8 mouse cellular contexts compared by ENCODE assay signal in the genomic region with DNA sequence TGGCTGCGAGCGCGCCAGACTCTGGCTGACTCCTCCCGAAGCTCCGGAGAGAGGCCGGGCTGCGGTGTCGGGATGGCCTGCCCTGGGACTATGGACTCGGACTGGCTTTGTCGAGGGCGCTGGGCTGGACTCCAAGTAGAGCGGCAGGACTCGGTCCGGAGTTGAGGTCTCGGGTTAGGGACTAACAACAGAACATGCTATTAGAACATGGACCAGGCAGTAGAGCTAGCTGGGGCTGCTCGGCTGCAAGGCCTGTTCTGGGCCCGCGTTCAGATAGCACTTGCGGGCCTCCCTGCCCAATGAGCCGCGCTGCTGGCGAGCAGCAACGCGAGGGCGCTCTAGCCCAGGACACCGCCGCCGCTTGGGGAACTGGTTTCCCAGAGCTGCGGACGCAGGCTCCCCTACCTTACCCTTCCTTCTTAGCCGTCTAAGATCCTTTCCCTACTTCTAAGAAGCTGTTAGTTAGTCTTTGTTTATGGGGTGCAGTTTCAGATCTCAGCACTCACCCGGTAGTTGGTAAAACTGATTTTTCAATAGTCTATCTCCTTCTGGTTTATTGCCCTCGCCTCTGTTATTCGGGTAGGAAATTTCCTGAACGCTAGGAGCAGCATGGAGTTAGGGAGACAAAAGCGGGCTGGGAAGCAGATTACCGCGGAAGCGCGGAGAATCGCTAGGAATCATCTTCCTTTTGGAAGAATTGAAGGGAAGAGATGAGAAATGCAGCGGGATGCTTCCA. TPM values are rescaled to one million over a fixed set of nuclear protein-coding genes. Genes with fewer than 3 reads are reported as not detected.
DNase-seq lines count a peak whose midpoint lies in the region; ATAC-seq and TF ChIP-seq lines count a peak whose summit lies in the region.

No protein-coding gene starts in this region.

- no peaks in the 10 kb centered on the region for H3K9me3 ChIP-seq in forebrain, embryonic 16.5 days (ENCODE audit: control insufficient read depth, low read length)

- no peaks in the 10 kb centered on the region for H3K4me1 ChIP-seq in forebrain, embryonic 16.5 days (replicated peaks; ENCODE audit: control insufficient read depth, insufficient read depth, low read length)
- H3K4me1 ChIP-seq in kidney, adult 2 months (ENCODE audit: control insufficient read depth, insufficient read depth, low read length): no peaks in the 10 kb centered on the region

- TF ChIP-seq CTCF in kidney, adult 2 months (conservative IDR thresholded peaks at IDR 0.05; ENCODE audit: insufficient read depth, insufficient read length, low read depth, low read length): peak; percentile 33; the same call in 1 of the 2 replicates

- peak overlapping the region; percentile 95 for H3K9ac ChIP-seq in forebrain, embryonic 16.5 days (replicated peaks; ENCODE audit: low read depth, low read length)

- DNase-seq in adrenal gland, adult 2 months: peak; percentile 45
- DNase-seq in adrenal gland, adult 8-10 months: no peak
- DNase-seq in NIH3T3 (ENCODE audit: low read depth): peak; percentile 93
- peak; percentile 74 for DNase-seq in kidney, adult 2 months
- DNase-seq in liver: peak; percentile 50
- DNase-seq in right cerebral cortex, adult 2 months (ENCODE audit: low spot score in 2 of 2): peak; percentile 70 to 76
- DNase-seq in thymus, postnatal 10 days (ENCODE audit: low spot score in 2 of 2): no peak

- peak overlapping the region; percentile 93 for H3K27ac ChIP-seq in forebrain, embryonic 16.5 days (ENCODE audit: low read length)
- no peak overlapping the region for H3K27ac ChIP-seq in kidney, adult 2 months (ENCODE audit: insufficient read depth, low read depth, low read length)

- H3K4me3 ChIP-seq in forebrain, embryonic 16.5 days (replicated peaks; ENCODE audit: low read length): peak overlapping the region; percentile 46
- H3K4me3 ChIP-seq in kidney, adult 2 months (ENCODE audit: insufficient read depth, low read depth, low read length): no peak overlapping the region

- H3K27me3 ChIP-seq in forebrain, embryonic 16.5 days (replicated peaks; ENCODE audit: control insufficient read depth, insufficient read depth, low read length): no peaks in the 10 kb centered on the region
- H3K27me3 ChIP-seq in kidney, adult 2 months (replicated peaks; ENCODE audit: control insufficient read depth, insufficient read depth, low read length): peaks cover 9% of the 10 kb centered on the region

- under 1% methylated on average over 42 of the region's 42 CpGs for WGBS in forebrain, embryonic 16.5 days
- WGBS in kidney, adult 2 months: under 1% methylated on average over 42 of the region's 42 CpGs

- H3K4me2 ChIP-seq in forebrain, embryonic 16.5 days (ENCODE audit: low read length): peak overlapping the region; percentile 78

- no peaks in the 10 kb centered on the region for H3K36me3 ChIP-seq in forebrain, embryonic 16.5 days (ENCODE audit: control insufficient read depth, insufficient read depth)
- no peaks in the 10 kb centered on the region for H3K36me3 ChIP-seq in kidney, adult 2 months (ENCODE audit: control insufficient read depth, insufficient read depth, low read length)

- TF ChIP-seq POLR2A in kidney, adult 2 months (IDR thresholded peaks at IDR 0.05; ENCODE audit: low read depth, low read length): no peak

- ATAC-seq in forebrain, embryonic 16.5 days: peak; percentile 79

RNA-seq across cellular contexts. Expression of a gene that starts 6.5 kb away (rescaled TPM):
- total RNA-seq in adrenal gland, adult 2 months (2021): not detected
- polyA plus RNA-seq in adrenal gland, adult 2 months (2012; rRNA removed): not detected in 2 replicates
- total RNA-seq in adrenal gland, adult 8-10 months (2022): not detected
- 3.6 and 4.0 TPM in 2 replicates for polyA plus RNA-seq in forebrain, embryonic 16.5 days (2015; fragmentation: Nextera tagmentation; extraction: Ambion mirVana)
- not detected in 2 replicates for polyA plus RNA-seq in kidney, adult 2 months (2012; rRNA removed)

RNA-seq across cellular contexts. Expression of a gene that starts 9.0 kb away (rescaled TPM):
- not detected for total RNA-seq in adrenal gland, adult 2 months (2021)
- not detected in 2 replicates for polyA plus RNA-seq in adrenal gland, adult 2 months (2012; rRNA removed)
- total RNA-seq in adrenal gland, adult 8-10 months (2022): not detected
- 92.9 and 103 TPM in 2 replicates for polyA plus RNA-seq in forebrain, embryonic 16.5 days (2015; fragmentation: Nextera tagmentation; extraction: Ambion mirVana)
- not detected in 2 replicates for polyA plus RNA-seq in kidney, adult 2 months (2012; rRNA removed)

Comparison
In these comparisons a context has a peak if more than half of its experiments do, and no peak if none do; other contexts are left out.
1. DNase-seq: peak in adrenal gland, adult 2 months (single experiment), NIH3T3 (single experiment), kidney, adult 2 months (single experiment), liver (single experiment) and right cerebral cortex, adult 2 months (2 of 2); none in adrenal gland, adult 8-10 months (single experiment) and thymus, postnatal 10 days (0 of 2).
2. RNA of a gene that starts 9.0 kb away (polyA plus RNA-seq): 92.9 to 103 TPM in forebrain, embryonic 16.5 days; not detected in kidney, adult 2 months and not detected in adrenal gland, adult 2 months; every median in the first group is over 10 times any median in the second.